Mouse (Mus musculus): Measurements from ENCODE around the gene Gtf2h3. TPM values are rescaled to one million over a fixed set of nuclear protein-coding genes. Genes with fewer than 3 reads are reported as not detected.
"Not testable (repeated sequence)": the region's sequence is repeated elsewhere in the genome, so short reads cannot be mapped to it uniquely, and the experiment has no call there.

Gene Gtf2h3
- 10 to 100 TPM; 24.3 to 27.5 (median 25.7) TPM for total RNA-seq (2022)

DNA sequence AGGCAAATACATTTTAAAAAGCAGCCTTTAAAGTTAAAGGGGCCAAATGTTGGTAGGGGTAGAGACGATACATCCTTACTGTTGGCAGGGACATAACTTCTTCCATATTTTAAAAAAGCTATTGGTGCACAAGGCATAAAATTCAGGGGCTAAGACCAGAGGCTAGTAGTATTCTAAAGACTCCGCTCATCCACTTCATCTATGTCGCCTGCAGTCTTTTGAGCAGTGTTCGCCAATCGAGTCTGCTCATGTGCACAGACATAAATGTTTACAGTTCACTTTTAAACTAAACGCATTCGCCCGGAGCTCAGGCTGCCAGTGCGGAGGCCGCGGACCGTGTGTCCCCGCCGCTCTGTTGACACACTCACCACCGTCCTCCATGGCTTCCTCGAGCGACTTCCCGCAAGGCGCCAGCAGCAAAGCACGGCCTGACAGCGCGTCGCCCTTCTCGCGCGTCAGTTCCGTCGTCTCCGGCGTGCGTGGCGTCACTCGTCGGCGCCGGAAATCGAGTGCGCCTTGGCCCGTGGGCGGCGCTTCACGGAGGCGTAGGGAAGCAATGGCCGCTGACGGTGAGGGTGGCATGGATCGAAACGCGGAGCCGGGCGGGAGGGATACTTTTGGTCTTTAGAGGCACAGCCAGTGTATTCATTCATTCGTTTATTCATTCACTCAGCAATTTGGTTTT, at the start of gene Gtf2h3, which contains the start of gene Eif2b1:
TSS of gene Gtf2h3 (plus strand) at position 508 of the 685 bp plus-strand sequence.
TSS of gene Eif2b1 (minus strand) at position 499 of the 685 bp plus-strand sequence.
- DNase-seq (ENCODE audit: low spot score in 2 of 2), result peak; percentile 87 to 91

DNA sequence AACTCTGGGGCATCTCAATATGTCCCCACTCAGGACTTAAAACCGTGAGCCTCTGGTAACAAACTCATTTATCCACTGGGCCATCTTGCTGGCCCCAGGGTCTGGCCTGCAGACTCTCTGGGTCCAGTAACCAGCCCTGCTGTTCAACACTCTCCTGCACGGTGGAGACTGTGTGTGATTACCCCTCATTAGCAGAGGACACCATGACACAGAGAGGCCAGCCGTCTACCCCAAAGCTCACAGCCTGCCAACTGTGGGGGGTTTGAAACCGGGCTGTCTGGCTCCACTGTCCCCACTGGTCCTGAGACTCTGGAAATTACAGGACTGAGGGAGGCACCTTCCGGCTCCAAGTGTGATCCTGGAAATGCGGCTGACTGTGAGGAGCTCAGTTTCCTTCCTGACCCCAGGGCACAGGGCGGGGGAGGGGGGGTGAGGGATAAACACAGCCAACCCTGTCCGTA, 49.7 kb upstream of the Gtf2h3 start:
- no peak for DNase-seq (ENCODE audit: low spot score in 2 of 2)

DNA sequence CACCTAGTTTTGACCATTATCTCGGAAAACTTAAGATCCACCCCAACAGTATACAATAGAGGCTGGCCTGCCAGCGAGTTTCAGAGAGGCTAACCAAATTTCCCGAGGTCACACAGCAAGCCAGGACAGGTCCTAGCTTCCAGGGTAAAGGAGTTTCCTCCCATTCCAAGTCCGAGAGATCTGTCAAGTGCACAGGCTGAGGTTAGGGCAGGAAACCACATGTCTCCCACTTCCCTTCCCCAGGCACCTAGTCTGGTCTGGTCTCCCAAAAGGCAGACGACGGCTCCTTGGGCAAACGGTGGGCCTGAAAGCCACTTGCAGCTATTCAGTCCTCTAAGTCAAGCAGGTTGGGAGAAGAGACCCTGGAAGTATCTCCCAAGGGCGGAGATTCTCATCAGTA, 49.2 kb upstream of the Gtf2h3 start:
- no peak for DNase-seq (ENCODE audit: low spot score in 2 of 2)

DNA sequence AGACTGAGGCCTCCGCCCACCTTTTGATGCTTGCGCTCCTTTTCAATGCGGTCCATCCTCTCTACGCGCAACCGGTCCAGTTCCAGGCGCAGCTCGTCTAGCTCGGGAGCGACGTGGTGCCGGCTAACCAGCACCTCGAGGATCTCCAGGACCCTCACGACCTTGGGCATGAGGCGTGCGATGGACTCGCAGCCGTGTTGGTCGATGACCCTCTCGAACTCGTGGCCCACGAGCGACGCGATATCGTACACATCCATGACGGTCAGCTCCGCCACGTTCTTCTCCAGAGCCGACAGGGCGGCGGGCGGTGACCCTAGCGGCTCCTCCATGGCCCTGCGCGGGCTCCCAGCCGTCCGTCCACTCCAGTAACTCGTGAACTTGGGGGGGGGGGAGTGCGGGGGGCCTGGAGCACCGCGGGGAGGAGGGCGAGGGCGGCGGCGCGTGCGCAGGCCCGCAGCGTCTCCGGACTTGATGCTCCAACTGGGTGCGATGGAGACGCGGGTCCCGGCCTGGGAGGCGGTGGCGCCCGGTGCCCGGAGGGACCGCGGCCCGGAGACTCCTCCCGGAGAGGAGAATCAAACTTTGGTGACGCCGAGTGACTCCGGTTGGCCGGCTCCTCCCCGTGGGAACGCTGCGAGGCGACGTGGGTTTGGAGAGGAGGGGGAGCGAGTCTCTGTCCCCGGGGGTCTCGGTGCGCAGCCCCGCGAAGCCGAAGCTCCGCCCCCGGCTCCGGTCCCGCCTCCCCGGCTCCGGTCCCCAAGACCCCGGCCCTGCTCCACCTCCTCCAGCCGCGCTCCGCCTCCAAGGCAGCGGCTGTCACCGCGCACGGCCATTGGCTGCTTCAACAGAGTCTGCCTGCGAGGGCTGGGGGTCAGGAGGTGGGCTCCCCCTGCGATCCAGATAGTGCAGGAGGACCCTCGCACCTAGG, 48.0 kb upstream of the Gtf2h3 start, which contains the start of gene Rilpl1:
TSS of gene Rilpl1 (minus strand) at position 737 of the 928 bp plus-strand sequence.
- DNase-seq (ENCODE audit: low spot score in 2 of 2), result peak; percentile 53 to 68

DNA sequence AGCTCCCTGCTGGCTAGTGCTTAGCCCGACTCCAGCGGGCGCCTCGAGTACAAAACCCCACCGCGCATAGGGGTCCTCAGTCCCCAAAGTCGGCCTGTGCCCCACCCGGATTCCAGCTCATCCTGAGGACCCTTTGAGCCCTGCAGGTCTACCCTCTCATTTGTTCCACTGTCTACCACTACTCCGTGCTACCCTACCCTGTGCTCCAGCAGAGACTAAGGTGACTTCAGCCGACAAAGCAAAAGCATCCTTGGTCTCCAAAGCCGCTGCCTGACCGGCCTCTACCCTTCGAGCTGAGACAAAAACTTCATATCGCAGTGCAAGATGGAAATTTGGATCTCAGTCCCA, 47.4 kb upstream of the Gtf2h3 start:
- DNase-seq (ENCODE audit: low spot score in 2 of 2), result no peak

DNA sequence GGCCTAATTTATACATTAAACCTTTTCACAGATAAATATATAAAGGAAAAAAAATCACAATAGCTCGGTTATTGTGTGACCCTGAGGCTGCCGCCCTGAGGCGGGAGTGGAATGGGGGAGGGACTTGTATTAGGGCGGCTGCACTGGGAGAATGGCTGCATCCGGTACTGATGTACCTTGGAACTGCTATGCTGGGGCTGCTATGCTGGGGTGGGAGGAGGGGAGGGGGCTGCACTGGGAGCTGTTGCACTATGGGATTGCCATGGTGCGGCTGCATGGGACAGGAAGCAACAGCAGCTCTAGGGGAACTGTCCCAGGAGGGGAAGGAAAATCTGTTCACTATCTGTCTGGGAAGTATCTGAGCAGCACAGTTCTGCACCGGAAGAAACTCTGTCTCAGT, 46.5 kb upstream of the Gtf2h3 start:
- no peak for DNase-seq (ENCODE audit: low spot score in 2 of 2)

DNA sequence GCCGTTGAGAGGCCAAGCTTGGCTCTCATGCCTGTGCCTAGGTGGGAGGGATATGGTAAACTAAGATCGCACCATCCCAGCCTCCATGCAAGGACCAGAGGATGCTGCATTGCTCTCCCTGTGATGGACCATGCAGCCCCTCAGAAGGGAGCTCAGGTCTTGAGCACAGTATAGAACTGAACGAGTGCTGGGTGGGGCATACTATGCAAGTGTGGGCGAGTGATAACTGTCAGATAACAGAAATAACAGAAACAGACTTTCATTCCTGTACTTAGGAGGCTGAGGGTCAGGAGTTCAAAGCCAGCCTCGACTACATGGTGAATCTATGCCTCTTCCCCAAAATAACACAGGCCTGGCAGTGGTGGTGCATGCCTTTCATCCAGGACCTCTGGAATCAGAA, 43.9 kb upstream of the Gtf2h3 start:
- DNase-seq (ENCODE audit: low spot score in 2 of 2), result no peak

DNA sequence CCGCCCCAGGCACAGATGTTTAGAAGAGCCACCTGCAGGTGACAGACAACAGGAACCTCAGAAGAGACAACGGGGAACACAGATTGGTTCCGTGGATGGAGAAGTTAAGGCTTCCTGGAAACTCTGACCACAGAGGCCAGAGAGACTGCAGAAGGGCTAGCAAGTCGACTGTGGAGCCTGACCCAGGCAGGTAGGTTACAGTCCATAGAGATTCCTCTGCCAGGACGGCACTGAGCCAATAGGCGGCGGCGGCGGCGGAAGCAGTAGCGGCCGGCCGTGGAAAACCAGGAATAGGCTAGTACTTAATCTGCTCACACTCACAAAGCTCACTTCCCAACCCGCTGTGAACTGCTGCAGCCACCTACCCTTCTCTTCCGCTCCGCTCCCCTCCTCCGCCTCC, 42.2 kb upstream of the Gtf2h3 start:
- DNase-seq (ENCODE audit: low spot score in 2 of 2), result no peak

DNA sequence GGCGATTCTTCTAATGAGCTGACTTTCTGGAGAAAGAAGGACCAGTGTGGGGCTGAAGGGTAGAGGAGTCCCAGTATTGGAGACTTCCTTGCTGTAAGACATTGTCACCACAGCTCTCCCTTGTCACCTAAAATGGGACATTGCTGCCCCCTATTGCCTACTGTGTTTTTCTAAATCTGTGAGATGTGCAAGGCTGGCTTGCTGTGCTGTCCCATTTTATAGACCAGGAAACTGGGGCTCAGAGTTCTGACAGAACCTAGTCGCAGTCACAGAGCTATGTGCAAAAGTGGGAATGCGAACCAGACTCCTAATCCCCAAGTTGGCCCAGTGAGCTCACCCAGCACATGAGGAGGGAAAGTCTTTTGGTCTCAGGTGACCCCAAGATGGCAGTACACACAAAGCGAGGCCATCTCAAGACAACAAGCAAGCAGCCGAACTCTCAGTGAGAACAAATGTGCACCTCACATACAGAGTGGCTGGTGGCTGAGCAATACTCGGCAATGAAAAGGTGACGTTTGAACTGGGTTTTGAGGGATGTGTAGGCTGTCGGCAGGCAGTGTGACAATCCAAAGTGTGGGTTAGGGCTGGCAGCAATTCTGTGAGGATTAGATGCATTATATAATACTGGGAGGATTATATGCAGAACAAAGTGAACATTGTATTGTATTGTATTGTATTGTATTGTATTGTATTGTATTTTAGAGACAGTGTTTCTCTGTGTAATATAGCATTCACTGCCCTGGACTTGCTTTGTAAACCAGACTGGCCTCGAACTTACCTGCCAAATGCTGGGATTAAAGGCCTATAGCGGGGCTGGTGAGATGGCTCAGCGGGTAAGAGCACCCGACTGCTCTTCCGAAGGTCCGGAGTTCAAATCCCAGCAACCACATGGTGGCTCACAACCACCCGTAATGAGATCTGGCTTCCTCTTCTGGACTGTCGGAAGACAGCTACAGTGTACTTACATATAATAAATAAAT, 39.8 kb upstream of the Gtf2h3 start:
- DNase-seq (ENCODE audit: low spot score in 2 of 2), result peak in 1 of 2 experiments; percentile 59

DNA sequence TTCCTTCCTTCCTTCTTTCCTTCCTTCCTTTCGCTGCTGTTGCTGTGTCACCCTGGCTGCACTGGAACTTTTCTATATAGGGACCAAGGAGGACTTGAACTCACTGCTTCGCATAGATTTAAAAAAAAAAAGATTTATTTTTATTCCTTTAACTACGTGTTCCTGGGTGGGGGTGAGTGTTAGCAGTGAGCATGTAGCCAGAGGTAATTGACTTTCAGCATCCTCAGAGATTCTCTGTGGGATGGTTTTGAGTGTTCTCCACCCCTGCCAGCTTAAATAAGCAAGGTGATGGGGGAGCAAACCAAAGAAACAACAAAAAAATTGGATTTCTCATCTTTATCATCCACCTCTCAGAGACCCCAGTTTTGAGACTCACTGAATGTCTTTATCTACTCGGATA, 39.0 kb upstream of the Gtf2h3 start:
- no peak for DNase-seq (ENCODE audit: low spot score in 2 of 2)

DNA sequence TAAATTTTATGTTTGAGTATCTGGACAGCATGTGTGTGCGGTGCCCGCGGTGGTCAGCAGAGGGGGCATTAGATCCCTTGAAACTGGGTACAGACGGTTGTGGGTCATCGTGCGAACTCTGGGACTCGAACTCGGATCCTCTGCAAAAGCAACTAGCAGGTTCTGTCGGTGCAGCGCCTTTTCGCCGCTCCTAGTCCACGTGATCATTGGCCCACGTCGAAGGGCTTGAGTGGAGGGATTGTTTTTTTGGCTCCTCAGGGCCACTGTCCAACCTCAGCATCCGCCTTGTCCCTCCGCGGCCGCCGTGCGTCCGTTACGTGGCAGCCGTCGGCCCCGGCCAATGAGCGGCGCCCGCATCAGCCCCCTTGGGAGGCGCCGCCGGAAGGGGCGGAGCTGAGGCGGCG, 38.6 kb upstream of the Gtf2h3 start, which contains the start of gene Tmed2:
TSS of gene Tmed2 (plus strand) at position 313 of the 404 bp plus-strand sequence.
- DNase-seq (ENCODE audit: low spot score in 2 of 2), result peak; percentile 93 to 97

DNA sequence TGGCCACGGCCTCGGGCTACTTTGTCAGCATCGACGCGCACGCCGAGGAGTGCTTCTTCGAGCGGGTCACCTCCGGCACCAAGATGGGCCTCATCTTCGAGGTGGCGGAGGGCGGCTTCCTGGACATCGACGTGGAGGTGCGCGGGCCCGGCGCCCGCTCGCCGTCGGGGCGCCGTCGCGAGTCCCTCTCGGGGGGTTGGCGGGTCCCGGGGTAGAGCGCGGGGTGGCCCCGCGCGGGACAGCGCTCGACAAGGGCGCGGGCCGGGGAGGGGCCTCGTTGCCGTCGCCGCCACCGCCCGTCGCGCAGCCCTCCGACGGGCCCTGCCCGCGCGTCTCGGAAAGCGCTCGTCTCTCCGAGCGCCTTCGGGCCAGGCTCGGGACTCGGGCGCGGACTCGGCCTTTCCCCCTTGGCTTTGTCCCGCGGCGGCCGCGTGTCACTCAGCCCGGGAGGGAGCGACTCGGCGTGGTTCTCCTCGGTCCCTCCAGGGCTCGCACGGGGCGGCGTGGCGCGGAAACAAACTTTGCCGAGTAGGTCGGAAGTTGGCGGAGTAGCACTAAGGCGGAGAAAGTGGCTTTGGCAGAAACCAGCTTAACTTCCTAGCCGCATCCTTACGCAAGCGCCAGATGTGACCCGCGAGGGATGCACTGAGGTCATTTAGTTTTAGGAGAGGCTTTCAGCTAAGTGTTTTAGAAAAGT, 37.9 kb upstream of the Gtf2h3 start:
- no peak for DNase-seq (ENCODE audit: low spot score in 2 of 2)

DNA sequence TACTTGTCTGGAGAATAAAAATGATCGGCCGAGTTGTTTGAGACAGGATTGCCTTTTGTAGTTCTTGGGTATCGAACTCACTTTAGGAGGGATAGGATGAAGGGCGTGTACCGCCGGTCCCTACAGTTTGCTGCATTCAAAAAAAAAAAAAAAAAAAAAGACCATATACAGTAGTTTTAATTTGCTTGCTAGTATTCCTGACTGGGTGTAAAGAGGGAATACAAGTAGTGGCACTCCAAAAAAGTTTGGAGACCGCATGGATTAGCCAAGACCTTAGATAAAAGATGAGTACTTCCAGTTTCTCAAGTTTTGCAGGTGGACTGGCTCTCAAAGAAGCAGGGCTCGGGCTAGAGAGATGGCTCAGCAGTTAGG, 37.4 kb upstream of the Gtf2h3 start:
- DNase-seq (ENCODE audit: low spot score in 2 of 2), result no peak

DNA sequence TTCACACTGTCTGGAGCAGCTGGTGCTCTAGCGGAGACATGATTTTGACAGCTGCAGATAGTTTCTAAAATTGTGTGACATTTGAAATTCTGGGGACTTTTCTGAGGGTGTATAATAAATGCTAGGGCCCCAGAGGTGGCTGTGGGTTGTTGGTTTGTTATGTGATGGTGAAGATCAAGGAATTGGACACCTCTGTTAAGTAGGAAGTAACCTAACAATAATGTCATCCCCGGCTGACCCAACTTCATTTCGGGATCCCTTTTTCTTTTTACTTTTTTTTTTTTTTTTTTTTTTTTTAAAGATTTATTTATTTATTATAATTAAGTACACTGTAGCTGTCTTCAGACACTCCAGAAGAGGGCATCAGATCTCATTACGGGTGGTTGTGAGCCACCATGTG, 28.2 kb upstream of the Gtf2h3 start:
- DNase-seq (ENCODE audit: low spot score in 2 of 2), result not testable (repeated sequence)

DNA sequence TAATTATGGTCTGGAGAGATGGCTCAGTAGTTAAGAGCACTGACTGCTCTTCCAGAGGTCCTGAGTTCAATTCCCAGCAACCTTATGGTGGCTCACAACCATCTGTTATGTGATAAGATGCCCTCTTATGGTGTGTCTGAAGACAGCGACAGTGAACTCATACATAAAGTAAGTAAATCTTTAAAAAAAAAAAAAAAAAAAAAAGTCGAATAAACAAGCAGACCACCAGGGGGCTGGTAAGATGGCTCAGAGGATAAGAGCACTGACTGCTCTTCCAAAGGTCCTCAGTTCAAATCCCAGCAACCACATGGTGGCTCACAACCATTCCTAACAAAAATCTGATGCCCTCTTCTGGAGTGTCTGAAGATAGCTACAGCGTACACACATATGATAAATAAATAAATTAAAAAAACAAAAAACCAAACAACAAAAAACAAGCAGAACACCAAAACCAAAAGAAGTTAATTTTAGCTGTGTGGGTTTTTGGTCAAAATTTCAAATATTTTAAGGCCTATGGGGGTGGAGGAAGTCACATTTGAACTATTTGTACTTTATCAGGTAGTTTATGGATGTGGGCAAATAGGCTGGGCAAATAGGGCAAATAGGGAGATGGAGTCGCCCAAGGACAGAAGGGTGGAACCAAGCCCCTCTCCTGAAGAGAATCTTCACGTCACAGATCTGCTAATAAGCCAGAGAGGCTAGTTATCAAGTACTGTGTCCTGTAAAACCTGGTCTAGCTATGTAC, 27.4 kb upstream of the Gtf2h3 start:
- not testable (repeated sequence) for DNase-seq (ENCODE audit: low spot score in 2 of 2)

DNA sequence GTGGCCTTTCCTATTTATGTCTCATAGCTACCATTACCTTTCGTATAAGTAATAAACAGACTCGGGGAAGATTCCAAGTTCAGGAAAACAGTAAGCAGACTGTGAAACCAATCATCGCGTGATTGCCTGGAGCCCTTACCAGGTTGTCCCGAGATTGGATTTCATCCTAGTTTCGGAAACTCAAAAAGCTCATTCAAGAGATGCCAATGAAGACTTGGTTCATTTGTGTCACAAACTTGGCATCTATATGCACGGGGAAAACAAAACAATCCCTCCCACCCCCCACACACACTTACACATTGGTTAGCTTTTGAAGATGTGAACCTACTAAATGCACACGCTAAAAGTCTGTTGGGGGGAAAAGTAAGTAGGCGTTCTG, 26.9 kb upstream of the Gtf2h3 start:
- DNase-seq (ENCODE audit: low spot score in 2 of 2), result no peak

DNA sequence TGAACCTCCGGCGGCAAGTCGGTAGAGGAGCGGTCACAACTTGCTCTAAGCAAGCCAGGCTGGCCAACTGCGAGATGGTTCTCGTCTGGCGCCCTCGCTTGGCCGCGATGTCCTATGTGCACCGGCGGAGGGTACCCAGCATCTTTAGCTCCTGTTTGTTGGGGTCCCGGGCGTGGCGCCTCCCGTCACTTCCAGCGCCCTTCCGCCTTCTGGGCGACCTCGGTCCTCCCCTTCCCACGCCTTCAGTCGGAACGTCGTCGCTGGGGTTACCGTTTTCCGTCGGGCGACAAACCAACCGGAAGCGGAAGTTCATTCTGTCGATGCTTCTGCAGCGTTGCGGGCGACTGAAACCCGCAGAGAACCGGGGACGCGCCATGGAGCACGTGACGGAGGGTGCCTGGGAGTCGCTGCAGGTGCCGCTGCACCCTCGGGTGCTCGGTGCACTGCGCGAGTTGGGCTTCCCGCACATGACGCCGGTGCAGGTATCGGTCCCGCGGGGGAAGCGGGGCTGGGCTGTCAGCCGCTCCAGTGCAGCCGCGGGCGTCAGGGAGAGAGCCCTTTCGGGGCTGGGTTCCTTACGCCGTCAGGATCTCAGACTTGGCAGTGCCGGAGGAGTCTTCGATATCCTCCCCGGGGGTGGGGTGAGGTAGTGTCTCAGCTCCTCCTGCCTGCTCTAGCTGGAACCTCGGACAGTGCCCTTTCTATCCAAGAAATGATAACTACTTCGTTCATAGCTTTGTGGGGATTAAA, 26.2 kb upstream of the Gtf2h3 start, which contains the start of gene Ddx55:
TSS of gene Ddx55 (plus strand) at position 307 of the 750 bp plus-strand sequence.
- DNase-seq (ENCODE audit: low spot score in 2 of 2), result peak; percentile 84 to 88

DNA sequence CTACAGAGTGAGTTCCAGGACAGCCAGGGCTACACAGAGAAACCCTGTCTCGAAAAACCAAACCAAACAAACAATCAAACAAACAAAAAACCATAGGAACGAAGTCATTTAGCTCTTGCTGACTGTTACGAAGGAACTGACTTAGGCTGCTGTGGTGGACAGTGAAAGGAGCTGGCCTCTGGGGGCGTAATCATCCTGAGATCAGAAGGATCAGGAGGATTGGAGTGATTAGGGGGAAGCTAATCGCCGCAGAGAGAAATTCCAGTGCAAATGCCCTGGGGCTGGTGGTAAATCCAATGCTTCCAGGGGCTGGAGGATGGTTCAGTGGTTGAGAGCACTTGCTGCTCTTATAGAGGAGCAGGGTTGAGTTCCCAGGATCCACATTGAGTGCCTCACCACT, 25.3 kb upstream of the Gtf2h3 start:
- DNase-seq (ENCODE audit: low spot score in 2 of 2), result no peak

DNA sequence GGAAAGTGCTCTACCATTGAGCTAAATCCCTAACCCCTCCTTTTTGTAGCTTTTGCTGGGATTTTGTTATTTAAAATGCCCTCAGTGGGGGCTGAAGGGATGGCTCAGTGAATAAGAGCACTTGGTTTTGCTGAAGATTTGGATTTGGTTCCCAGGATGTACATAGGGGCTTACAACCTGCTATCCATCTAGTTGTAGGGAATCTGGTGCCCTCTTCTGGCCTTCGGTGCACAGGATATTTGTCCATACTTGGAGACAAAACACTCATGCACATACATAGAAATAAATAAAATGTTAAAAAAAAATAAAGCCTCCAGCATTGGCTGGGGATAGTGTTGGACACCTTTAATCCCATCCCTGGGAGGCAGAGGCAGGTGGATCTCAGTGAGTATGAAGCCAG, 23.8 kb upstream of the Gtf2h3 start:
- no peak for DNase-seq (ENCODE audit: low spot score in 2 of 2)

Data from left cerebral cortex, adult 8-10 months (tissue).